ENCODE assay signal across 8 mouse cellular contexts in genomic region chr6:43665677-43666546, GRCm38 (mm10). TPM values are rescaled to one million over a fixed set of nuclear protein-coding genes. Genes with fewer than 3 reads are reported as not detected.
DNase-seq lines count a peak whose midpoint lies in the region; ATAC-seq and TF ChIP-seq lines count a peak whose summit lies in the region.

Gene Tpk1, minus strand, starts transcription at chr6:43666278.

- peaks cover 4% of the 10 kb centered on the region; the same call in 1 of the 2 replicates for H3K4me1 ChIP-seq in bone marrow macrophage, adult 2 months (ENCODE audit: control insufficient read depth, insufficient read depth, low read length)
- peaks cover 5% of the 10 kb centered on the region for H3K4me1 ChIP-seq in embryonic fibroblast, embryonic 13.5 days (ENCODE audit: control insufficient read depth, insufficient read depth, low read length)
- no peaks in the 10 kb centered on the region for H3K4me1 ChIP-seq in kidney, embryonic 14.5 days (ENCODE audit: control insufficient read depth, insufficient read depth, low read length)
- no peaks in the 10 kb centered on the region; the same call in 1 of the 2 replicates for H3K4me1 ChIP-seq in limb, embryonic 15.5 days

- peak within 1 kb of the TSS; percentile 55 for H3K4me2 ChIP-seq in kidney, embryonic 14.5 days (replicated peaks; ENCODE audit: low read depth, low read length)
- H3K4me2 ChIP-seq in limb, embryonic 15.5 days = peak within 1 kb of the TSS; percentile 52

- no peaks in the 10 kb centered on the region for H3K27me3 ChIP-seq in kidney, embryonic 14.5 days (ENCODE audit: control insufficient read depth, insufficient read depth, low read length)
- H3K27me3 ChIP-seq in limb, embryonic 15.5 days = no peaks in the 10 kb centered on the region

- TF ChIP-seq POLR2A in bone marrow macrophage, adult 2 months (IDR thresholded peaks at IDR 0.05; ENCODE audit: borderline replicate concordance, low read depth, low read length) = no peak
- TF ChIP-seq POLR2A in embryonic fibroblast, embryonic 13.5 days (IDR thresholded peaks at IDR 0.05; ENCODE audit: low read depth, low read length) = peak; percentile 87

- peak within 1 kb of the TSS; percentile 75 for H3K4me3 ChIP-seq in bone marrow macrophage, adult 2 months (ENCODE audit: insufficient read depth, low read length)
- peak within 1 kb of the TSS; percentile 71 for H3K4me3 ChIP-seq in embryonic fibroblast, embryonic 13.5 days (ENCODE audit: insufficient read depth, low read length)
- H3K4me3 ChIP-seq in kidney, embryonic 14.5 days (ENCODE audit: low read length) = peak within 1 kb of the TSS; percentile 52
- peak within 1 kb of the TSS; percentile 66 for H3K4me3 ChIP-seq in limb, embryonic 15.5 days

- H3K9ac ChIP-seq in kidney, embryonic 14.5 days (ENCODE audit: low read depth, low read length) = peak within 1 kb of the TSS; percentile 67
- peak within 1 kb of the TSS; percentile 71 for H3K9ac ChIP-seq in limb, embryonic 15.5 days

- H3K27ac ChIP-seq in bone marrow macrophage, adult 2 months (ENCODE audit: insufficient read depth, low read depth, low read length) = peak within 1 kb of the TSS; percentile 65
- H3K27ac ChIP-seq in embryonic fibroblast, embryonic 13.5 days (ENCODE audit: insufficient read depth, low read length) = peak within 1 kb of the TSS; percentile 88
- H3K27ac ChIP-seq in kidney, embryonic 14.5 days (ENCODE audit: low read depth, low read length) = peak within 1 kb of the TSS; percentile 91
- peak within 1 kb of the TSS; percentile 96 for H3K27ac ChIP-seq in limb, embryonic 15.5 days

- DNase-seq in A20 (ENCODE audit: low read depth, low spot score) = peak; percentile 94
- DNase-seq in heart, adult 9 months (ENCODE audit: low spot score in 2 of 2) = peak; percentile 90 to 91
- peak; percentile 56 to 72 for DNase-seq in monocyte, adult 2 months (ENCODE audit: low read depth in 1 of 2, low spot score in 2 of 2)
- DNase-seq in spleen, postnatal 36 days (ENCODE audit: low spot score in 2 of 2) = peak; percentile 89 to 92

- no peaks in the 10 kb centered on the region; the same call in 1 of the 2 replicates for H3K36me3 ChIP-seq in kidney, embryonic 14.5 days (ENCODE audit: control insufficient read depth, insufficient read depth, low read length)
- no peaks in the 10 kb centered on the region for H3K36me3 ChIP-seq in limb, embryonic 15.5 days

- no peak for TF ChIP-seq CTCF in bone marrow macrophage, adult 2 months (IDR thresholded peaks at IDR 0.05; ENCODE audit: low read depth, low read length)
- no peak for TF ChIP-seq CTCF in embryonic fibroblast, embryonic 13.5 days (IDR thresholded peaks at IDR 0.05; ENCODE audit: borderline replicate concordance, insufficient read depth, low read length)

- peak; percentile 98 for ATAC-seq in kidney, embryonic 14.5 days (ENCODE audit: low FRiP score, low TSS enrichment)
- ATAC-seq in limb, embryonic 15.5 days (ENCODE audit: insufficient number of reproducible peaks, low FRiP score, low TSS enrichment, low read depth) = peak; percentile 95

- WGBS in kidney, embryonic 14.5 days = 1% methylated on average over 60 of the region's 63 CpGs
- WGBS in limb, embryonic 15.5 days = under 1% methylated on average over 54 of the region's 63 CpGs

- peaks cover 3% of the 10 kb centered on the region; the same call in 1 of the 2 replicates for H3K9me3 ChIP-seq in kidney, embryonic 14.5 days (ENCODE audit: control insufficient read depth, low read length)
- H3K9me3 ChIP-seq in limb, embryonic 15.5 days = no peaks in the 10 kb centered on the region

RNA-seq across cellular contexts. Expression of gene Tpk1, which starts in this region (rescaled TPM):
- 11.3 and 12.1 TPM in 2 replicates for polyA plus RNA-seq in bone marrow macrophage, adult 2 months (2012; ENCODE audit: insufficient read depth, insufficient read length, missing spikeins)
- 10.1 and 16.3 TPM in 2 replicates for polyA plus RNA-seq in embryonic fibroblast, embryonic 13.5 days (2011; ENCODE audit: insufficient read length, low read depth, missing spikeins)
- polyA plus RNA-seq in kidney, embryonic 14.5 days (2014; fragmentation: Nextera tagmentation; extraction: Ambion mirVana) = 10.0 and 14.2 TPM in 2 replicates
- polyA plus RNA-seq in limb, embryonic 15.5 days (2015; fragmentation: Nextera tagmentation; extraction: Ambion mirVana) = 9.2 and 9.7 TPM in 2 replicates

Comparison
In these comparisons a context has a peak if more than half of its experiments do, and no peak if none do; other contexts are left out.
1. Peak in every context shown above with its lines: DNase-seq, ATAC-seq, H3K4me3 ChIP-seq and H3K27ac ChIP-seq.